Mouse (Mus musculus) kidney, embryonic 15.5 days (tissue): ENCODE measurements around the gene Fxyd6. TPM values are rescaled to one million over a fixed set of nuclear protein-coding genes. Genes with fewer than 3 reads are reported as not detected.

Experiments used
- ATAC-seq: fragments of 200-750 bp; cut with Nextera tagmentation; replicated peaks from 2 replicates; pipeline ENCODE4 v1.8.0; 2017; ENCODE audit warnings: moderate TSS enrichment; ENCODE audit not compliant: low FRiP score
- H3K27ac ChIP-seq: fragments of 300-500 bp; sonication (generic); 2 replicates; pipeline ENCODE4 v1.5.1; 2015; ENCODE audit warnings: mild to moderate bottlenecking, inconsistent platforms
- H3K27me3 ChIP-seq: fragments of 300-500 bp; sonication (generic); 2 replicates; pipeline ENCODE4 v1.6.1; 2015; ENCODE audit warnings: inconsistent platforms
- H3K36me3 ChIP-seq: fragments of 300-500 bp; sonication (generic); 2 replicates; pipeline ENCODE4 v1.6.1; 2015; ENCODE audit warnings: inconsistent platforms
- H3K4me1 ChIP-seq: fragments of 300-500 bp; sonication (generic); 2 replicates; pipeline ENCODE4 v1.6.1; 2015; ENCODE audit warnings: inconsistent platforms
- H3K4me2 ChIP-seq: fragments of 300-500 bp; sonication (generic); 2 replicates; pipeline ENCODE4 v1.6.1; 2015; ENCODE audit warnings: moderate library complexity, mild to moderate bottlenecking, inconsistent platforms
- H3K4me3 ChIP-seq: fragments of 300-500 bp; sonication (generic); replicated peaks from 2 replicates; pipeline ENCODE4 v1.5.1; 2015; ENCODE audit warnings: mild to moderate bottlenecking, inconsistent platforms
- H3K9ac ChIP-seq: fragments of 300-500 bp; sonication (generic); 2 replicates; pipeline ENCODE4 v1.6.1; 2015; ENCODE audit warnings: mild to moderate bottlenecking, inconsistent platforms
- H3K9me3 ChIP-seq: fragments of 300-500 bp; sonication (generic); replicated peaks from 2 replicates; pipeline ENCODE4 v1.6.1; 2016; ENCODE audit warnings: inconsistent platforms
- WGBS: fragments of 180-500 bp; shearing (Covaris S2); methylation state at CpG from one replicate; pipeline ENCODE4 v1.1.7; 2015; ENCODE audit warnings: mixed read lengths; 5-methylcytosine and 5-hydroxymethylcytosine counted together
- polyA plus RNA-seq: library from polyadenylated mRNA; unstranded; fragments of >200 nt; fragmentation: Nextera tagmentation; extraction: Ambion mirVana; gene quantifications from 2 replicates; pipeline ENCODE4 v1.2.1, GENCODE M21; 2015

Fxyd6 gene
- polyA plus RNA-seq, 1 experiment from 2014 or later, result 187 TPM

GRCm38 (mm10) chr9:45380411-45381251, 10.6 kb downstream of the Fxyd6 start:
- Histone ChIP-seq H3K9ac (no peak overlapping the region), H3K4me2 (no peak overlapping the region), H3K4me1 (peaks cover 54% of the 10 kb centered on the region), H3K36me3 (no peaks in the 10 kb centered on the region), H3K9me3 (no peaks in the 10 kb centered on the region), H3K27me3 (no peaks in the 10 kb centered on the region), H3K27ac (peak overlapping the region; percentile 67), H3K4me3 (no peak overlapping the region)
- 0 out of 2 replicates have a peak, but pooled peaks have one; percentile 60 for ATAC-seq
- WGBS, result 38% methylated on average over 10 of the region's 10 CpGs

DNA sequence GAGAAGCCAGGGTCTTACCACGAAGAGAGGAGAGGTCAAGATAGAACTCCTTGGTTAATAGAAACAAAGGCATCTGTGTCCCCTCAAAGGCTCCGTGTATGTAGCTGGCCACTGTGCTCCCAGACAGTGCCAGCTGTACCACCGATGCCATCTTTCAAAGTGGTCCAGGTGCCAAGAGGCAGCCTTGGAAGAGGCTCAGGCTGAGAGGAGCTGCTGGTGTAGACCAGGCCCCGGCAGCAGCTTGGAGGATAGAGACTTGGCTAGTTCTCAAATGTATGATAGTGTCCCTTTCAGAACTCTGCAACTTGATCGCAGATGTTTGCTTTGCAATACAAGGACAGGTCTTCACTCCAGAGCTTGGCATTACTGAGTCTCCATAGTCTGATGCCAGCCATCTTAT, 12.4 kb downstream of the Fxyd6 start:
- no peaks in the 10 kb centered on the region for H3K9me3 ChIP-seq
- no peak for ATAC-seq
- no peak overlapping the region for H3K9ac ChIP-seq
- H3K27me3 ChIP-seq, result no peaks in the 10 kb centered on the region
- H3K36me3 ChIP-seq, result no peaks in the 10 kb centered on the region
- no peak overlapping the region for H3K4me2 ChIP-seq
- H3K4me1 ChIP-seq, result peaks cover 47% of the 10 kb centered on the region
- 74% methylated on average over 5 of the region's 5 CpGs for WGBS
- no peak overlapping the region for H3K27ac ChIP-seq
- no peak overlapping the region for H3K4me3 ChIP-seq

DNA sequence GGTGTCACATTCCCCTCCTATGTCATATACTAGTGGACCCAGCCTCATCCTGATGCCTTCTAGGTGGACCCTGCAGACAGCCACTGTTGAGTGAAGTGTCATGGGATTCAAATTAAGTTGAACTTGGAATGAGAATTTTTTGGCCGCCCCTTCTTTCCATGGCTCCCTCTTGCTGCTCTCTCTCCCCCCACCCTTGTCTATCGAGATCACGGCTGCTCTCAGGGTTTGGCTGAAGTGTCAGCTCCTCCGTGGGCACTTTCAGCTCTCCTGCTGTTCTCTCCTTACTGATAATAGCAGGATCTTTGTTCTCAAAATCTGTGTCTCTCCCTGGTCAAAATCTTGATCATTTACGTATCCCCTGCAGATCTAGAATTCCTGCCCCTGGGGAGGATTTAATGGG, 12.8 kb downstream of the Fxyd6 start:
- WGBS, result 83% methylated on average over 5 of the region's 5 CpGs
- ATAC-seq, result no peak

GRCm38 (mm10) chr9:45383883-45384282, 13.9 kb downstream of the Fxyd6 start:
- no peaks in the 10 kb centered on the region for H3K27me3 ChIP-seq
- no peak overlapping the region for H3K9ac ChIP-seq
- peaks cover 41% of the 10 kb centered on the region for H3K4me1 ChIP-seq
- no peak overlapping the region for H3K4me2 ChIP-seq
- no peak for ATAC-seq
- whole genome bisulfite sequencing, result 94% methylated on average over 6 of the region's 6 CpGs
- no peaks in the 10 kb centered on the region for H3K36me3 ChIP-seq
- no peaks in the 10 kb centered on the region for H3K9me3 ChIP-seq
- no peak overlapping the region for H3K4me3 ChIP-seq
- H3K27ac ChIP-seq, result no peak overlapping the region

More for the DNA sequence above, 12.8 kb downstream of the Fxyd6 start:
- Histone ChIP-seq H3K27ac (no peak overlapping the region), H3K27me3 (no peaks in the 10 kb centered on the region), H3K9me3 (no peaks in the 10 kb centered on the region), H3K9ac (no peak overlapping the region), H3K4me2 (no peak overlapping the region), H3K4me1 (peaks cover 47% of the 10 kb centered on the region), H3K4me3 (no peak overlapping the region), H3K36me3 (no peaks in the 10 kb centered on the region)

DNA sequence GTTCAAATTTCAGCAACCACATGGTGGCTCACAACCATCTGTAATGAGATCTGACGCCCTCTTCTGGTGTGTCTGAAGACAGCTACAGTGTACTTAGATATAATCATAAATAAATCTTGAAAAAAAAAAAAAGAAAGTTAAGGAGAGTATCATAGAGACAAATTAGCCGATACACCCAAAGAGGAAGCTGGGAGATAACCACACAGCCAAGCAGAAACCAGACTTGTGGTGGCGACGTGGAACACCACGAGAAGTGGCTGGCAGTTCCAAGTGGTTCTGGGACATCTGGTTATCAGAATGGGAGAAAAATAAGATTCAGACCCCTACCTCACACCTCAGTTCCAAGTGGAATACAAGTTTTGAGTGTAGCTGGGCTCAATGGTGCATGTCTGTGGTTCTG, 16.7 kb downstream of the Fxyd6 start:
- Histone ChIP-seq H3K9me3 (no peaks in the 10 kb centered on the region), H3K36me3 (no peaks in the 10 kb centered on the region), H3K27ac (no peak overlapping the region), H3K9ac (no peak overlapping the region), H3K27me3 (no peaks in the 10 kb centered on the region), H3K4me3 (no peak overlapping the region), H3K4me2 (no peak overlapping the region), H3K4me1 (peaks cover 14% of the 10 kb centered on the region)
- WGBS, result 84% methylated on average over 5 of the region's 5 CpGs
- ATAC-seq, result no peak

- 0 out of 2 replicates have a peak, but pooled peaks cover 3% of the 10 kb centered on the region for H3K4me1 ChIP-seq
- H3K9ac ChIP-seq, result no peak overlapping the region
- WGBS, result 45% methylated on average over 12 of the region's 12 CpGs
- H3K4me3 ChIP-seq, result no peak overlapping the region
- H3K27ac ChIP-seq, result no peak overlapping the region
- no peak overlapping the region for H3K4me2 ChIP-seq
- no peaks in the 10 kb centered on the region for H3K9me3 ChIP-seq
- H3K36me3 ChIP-seq, result peaks cover 12% of the 10 kb centered on the region; the same call in 1 of the 2 replicates
- no peaks in the 10 kb centered on the region for H3K27me3 ChIP-seq
- ATAC-seq, result peak; percentile 67
Observed at GRCm38 (mm10) chr9:45388385-45388994, 18.5 kb downstream of the Fxyd6 start.

DNA sequence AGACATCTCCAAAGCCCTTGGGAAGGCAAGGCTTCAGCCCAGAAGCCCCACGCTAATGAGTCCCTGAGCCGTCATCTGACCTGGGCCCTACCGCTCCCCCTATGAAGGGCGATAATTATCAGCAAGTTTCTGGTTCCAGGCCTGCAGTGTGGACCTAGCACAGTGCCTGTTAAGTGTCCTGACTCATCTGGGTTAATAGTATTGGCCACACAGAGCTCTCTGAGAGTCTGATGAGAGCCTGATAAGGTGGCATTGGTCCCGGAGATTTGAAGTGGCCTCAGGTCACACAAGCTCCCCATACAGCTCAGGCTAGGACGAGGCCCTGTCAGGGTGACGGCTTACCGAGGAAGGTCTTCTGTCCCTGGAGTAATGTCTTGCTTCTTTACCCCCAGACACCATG, 19.6 kb downstream of the Fxyd6 start:
- no peak overlapping the region for H3K4me3 ChIP-seq
- H3K27ac ChIP-seq, result no peak overlapping the region
- no peaks in the 10 kb centered on the region for H3K27me3 ChIP-seq
- peaks cover 22% of the 10 kb centered on the region; the same call in 1 of the 2 replicates for H3K36me3 ChIP-seq
- no peak overlapping the region for H3K9ac ChIP-seq
- ATAC-seq, result no peak
- WGBS, result 79% methylated on average over 8 of the region's 8 CpGs
- 0 out of 2 replicates have a peak, but pooled peaks cover 3% of the 10 kb centered on the region for H3K4me1 ChIP-seq
- no peak overlapping the region for H3K4me2 ChIP-seq
- H3K9me3 ChIP-seq, result no peaks in the 10 kb centered on the region

DNA sequence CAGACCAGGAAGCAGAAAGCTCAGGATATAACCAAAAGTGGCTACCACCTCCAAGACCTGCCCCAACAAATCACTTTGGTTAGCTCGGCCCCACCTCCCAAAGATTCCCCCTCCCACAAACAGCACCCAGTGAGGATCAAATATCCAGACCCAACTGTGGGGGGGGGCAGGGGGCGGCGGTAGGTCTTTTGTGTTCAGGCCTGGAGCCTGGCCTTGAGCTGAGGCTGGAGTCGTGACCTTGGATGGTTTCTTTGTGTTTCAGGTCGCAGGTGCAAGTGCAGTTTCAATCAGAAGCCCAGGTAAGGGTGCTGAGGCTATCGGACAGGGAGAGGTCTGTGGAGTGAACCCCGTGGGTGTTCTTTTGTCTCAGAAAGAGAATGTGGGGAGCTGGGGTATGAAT, 21.3 kb downstream of the Fxyd6 start:
- H3K4me3 ChIP-seq, result no peak overlapping the region
- H3K9me3 ChIP-seq, result no peaks in the 10 kb centered on the region
- no peak overlapping the region for H3K4me2 ChIP-seq
- ATAC-seq, result no peak
- peaks cover 36% of the 10 kb centered on the region; the same call in 1 of the 2 replicates for H3K36me3 ChIP-seq
- 66% methylated on average over 7 of the region's 7 CpGs for WGBS
- H3K9ac ChIP-seq, result no peak overlapping the region
- H3K4me1 ChIP-seq, result peaks cover 11% of the 10 kb centered on the region
- no peaks in the 10 kb centered on the region for H3K27me3 ChIP-seq
- H3K27ac ChIP-seq, result no peak overlapping the region

DNA sequence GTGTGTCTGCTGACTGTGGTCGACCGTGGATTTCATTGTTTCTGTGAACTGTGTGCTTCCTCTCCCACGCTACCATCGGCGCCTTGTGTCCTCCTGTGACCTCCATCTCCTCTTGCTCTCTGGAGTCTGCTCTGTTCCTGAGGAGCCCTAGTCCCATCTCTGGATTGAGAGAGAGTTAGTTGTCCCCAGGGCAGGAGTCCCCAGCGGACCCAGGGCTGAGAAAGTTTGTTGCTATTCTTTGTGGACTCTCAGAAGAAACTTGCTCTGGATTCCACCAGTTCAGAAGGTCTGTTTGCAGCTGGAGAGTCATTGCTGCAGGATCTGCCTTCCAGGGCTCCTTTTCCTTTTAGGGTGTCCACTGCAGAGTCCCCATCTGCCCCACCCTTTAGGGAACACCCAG, 25.2 kb downstream of the Fxyd6 start:
- no peak overlapping the region for H3K4me2 ChIP-seq
- peaks cover 16% of the 10 kb centered on the region for H3K4me1 ChIP-seq
- no peaks in the 10 kb centered on the region for H3K9me3 ChIP-seq
- peaks cover 36% of the 10 kb centered on the region; the same call in 1 of the 2 replicates for H3K36me3 ChIP-seq
- H3K9ac ChIP-seq, result no peak overlapping the region
- no peaks in the 10 kb centered on the region for H3K27me3 ChIP-seq
- ATAC-seq, result no peak
- WGBS, result 78% methylated on average over 6 of the region's 6 CpGs
- H3K27ac ChIP-seq, result 0 out of 2 replicates have a peak overlapping the region, but pooled peaks have one; percentile 27
- no peak overlapping the region for H3K4me3 ChIP-seq

DNA sequence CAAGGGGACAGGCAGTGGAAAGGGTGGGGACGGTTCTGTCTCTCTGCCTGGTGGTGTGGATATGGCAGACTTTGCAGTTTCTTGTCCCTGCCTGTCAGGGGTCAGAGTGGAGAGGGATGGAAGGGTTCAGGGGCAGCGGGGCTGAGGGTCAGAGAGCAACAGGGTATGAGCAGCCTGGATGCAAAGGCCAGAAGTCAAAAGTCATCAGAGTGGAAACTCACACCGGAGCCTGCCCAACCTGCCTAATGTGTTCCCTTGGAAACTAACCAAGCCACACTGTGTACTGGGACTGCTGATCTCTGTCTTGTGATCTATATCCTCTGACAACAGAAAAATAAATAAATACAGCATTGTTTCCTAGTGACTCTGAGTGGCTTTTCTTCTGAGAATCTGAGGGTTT, 25.8 kb downstream of the Fxyd6 start:
- no peak overlapping the region for H3K9ac ChIP-seq
- WGBS, result 49% methylated on average over 3 of the region's 3 CpGs
- H3K9me3 ChIP-seq, result no peaks in the 10 kb centered on the region
- no peaks in the 10 kb centered on the region for H3K27me3 ChIP-seq
- H3K4me1 ChIP-seq, result peaks cover 16% of the 10 kb centered on the region
- H3K36me3 ChIP-seq, result peaks cover 36% of the 10 kb centered on the region; the same call in 1 of the 2 replicates
- H3K4me3 ChIP-seq, result no peak overlapping the region
- H3K27ac ChIP-seq, result 0 out of 2 replicates have a peak overlapping the region, but pooled peaks have one; percentile 27
- ATAC-seq, result no peak
- H3K4me2 ChIP-seq, result no peak overlapping the region

DNA sequence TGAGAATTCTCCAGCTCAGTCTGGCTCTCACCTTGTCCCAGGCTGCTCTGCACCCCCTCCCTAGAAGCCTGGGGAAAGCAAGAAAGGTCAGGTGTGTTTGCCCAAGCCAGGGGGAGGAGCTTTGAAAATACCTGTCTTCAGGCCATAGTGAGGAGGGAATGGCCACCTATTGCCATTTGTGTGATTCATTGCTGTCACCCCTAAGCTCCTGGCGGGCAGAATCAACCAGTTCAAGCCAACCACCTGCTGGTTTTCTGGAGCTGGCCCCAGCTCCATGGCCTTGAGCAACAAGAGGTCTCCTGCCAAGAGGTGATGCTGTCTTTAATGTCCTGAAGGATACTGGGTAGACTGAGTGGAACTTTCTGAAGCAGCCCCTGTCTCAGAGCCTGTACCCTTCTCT, 28.4 kb downstream of the Fxyd6 start:
- WGBS, result 45% methylated on average over 1 of the region's 1 CpGs
- H3K27me3 ChIP-seq, result 0 out of 2 replicates have a peak, but pooled peaks cover 5% of the 10 kb centered on the region
- H3K4me1 ChIP-seq, result peaks cover 22% of the 10 kb centered on the region
- no peak for ATAC-seq
- no peak overlapping the region for H3K4me3 ChIP-seq
- H3K4me2 ChIP-seq, result no peak overlapping the region
- H3K36me3 ChIP-seq, result peaks cover 26% of the 10 kb centered on the region; the same call in 1 of the 2 replicates
- H3K9me3 ChIP-seq, result no peaks in the 10 kb centered on the region
- H3K27ac ChIP-seq, result no peak overlapping the region
- H3K9ac ChIP-seq, result no peak overlapping the region

DNA sequence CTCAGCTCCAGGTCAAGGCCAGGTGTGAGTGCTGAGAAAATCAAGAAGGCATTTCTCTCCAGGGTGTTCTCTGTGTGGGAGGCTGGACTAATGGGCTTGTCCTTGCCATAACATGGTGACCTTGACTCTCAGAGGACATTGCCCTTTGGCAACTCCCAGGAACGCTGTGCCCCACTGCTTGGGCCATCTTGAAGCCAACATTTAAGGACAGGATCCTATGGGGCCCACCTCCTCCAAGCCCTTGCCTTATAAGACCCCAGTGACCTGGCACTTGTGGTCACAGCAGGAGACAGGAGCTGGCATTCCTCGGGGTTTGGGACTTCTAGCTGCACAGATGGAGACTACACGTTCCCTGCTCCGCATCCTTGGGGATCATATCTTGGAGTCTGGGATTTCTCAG, 29.4 kb downstream of the Fxyd6 start, which contains the start of gene Fxyd2:
Gene Fxyd2 (plus strand): TSS at position 236 of the 400 bp plus-strand sequence.
- H3K9ac ChIP-seq, result no peak within 1 kb of the TSS
- H3K27me3 ChIP-seq, result 0 out of 2 replicates have a peak, but pooled peaks cover 5% of the 10 kb centered on the region
- H3K36me3 ChIP-seq, result peaks cover 16% of the 10 kb centered on the region; the same call in 1 of the 2 replicates
- no peak within 1 kb of the TSS for H3K4me3 ChIP-seq
- H3K4me1 ChIP-seq, result peaks cover 22% of the 10 kb centered on the region
- no peak for ATAC-seq
- H3K27ac ChIP-seq, result no peak within 1 kb of the TSS
- H3K4me2 ChIP-seq, result no peak within 1 kb of the TSS
- WGBS, result 78% methylated on average over 4 of the region's 4 CpGs
- no peaks in the 10 kb centered on the region for H3K9me3 ChIP-seq
